Mouse (Mus musculus) natural killer cell, adult 2 months (primary cell): ENCODE data around the gene Zfp574.
"Not testable (repeated sequence)": the region's sequence is repeated elsewhere in the genome, so short reads cannot be mapped to it uniquely, and the experiment has no call there.

Experiments
- DNase-seq, 2 experiments: peaks; one replicate each; pipeline ENCODE4 v3.0.0; 2022; ENCODE audit warnings: low spot score in 2 of 2

Zfp574 gene

GRCm38 (mm10) chr7:25071979-25072715, at the start of gene Zfp574, which contains the start of gene Grik5:
Gene Zfp574, plus strand, starts transcription at chr7:25072567.
Gene Grik5, minus strand, starts transcription at chr7:25072346.
- no peak for DNase-seq

- DNase-seq, result no peak
Observed at GRCm38 (mm10) chr7:25025855-25026439, 46.4 kb upstream of the Zfp574 start.

GRCm38 (mm10) chr7:25026452-25026851, 45.9 kb upstream of the Zfp574 start:
- no peak for DNase-seq

GRCm38 (mm10) chr7:25030032-25030753, 42.2 kb upstream of the Zfp574 start:
- peak; percentile 50 to 68 for DNase-seq

- no peak for DNase-seq
Observed at GRCm38 (mm10) chr7:25031528-25031927, 40.8 kb upstream of the Zfp574 start.

GRCm38 (mm10) chr7:25034796-25035195, 37.6 kb upstream of the Zfp574 start:
- no peak for DNase-seq

- peak; percentile 48 to 63 for DNase-seq
Observed at GRCm38 (mm10) chr7:25035916-25036315, 36.5 kb upstream of the Zfp574 start.

GRCm38 (mm10) chr7:25041921-25042320, 30.4 kb upstream of the Zfp574 start:
- no peak for DNase-seq

- not testable (repeated sequence) for DNase-seq
Observed at GRCm38 (mm10) chr7:25044599-25044998, 27.8 kb upstream of the Zfp574 start.

- no peak for DNase-seq
Observed at GRCm38 (mm10) chr7:25047363-25047762, 25.0 kb upstream of the Zfp574 start.

GRCm38 (mm10) chr7:25049295-25049930, 23.0 kb upstream of the Zfp574 start:
- no peak for DNase-seq

GRCm38 (mm10) chr7:25052587-25052986, 19.8 kb upstream of the Zfp574 start:
- DNase-seq, result no peak

GRCm38 (mm10) chr7:25056951-25057350, 15.4 kb upstream of the Zfp574 start:
- no peak for DNase-seq

GRCm38 (mm10) chr7:25057888-25058287, 14.5 kb upstream of the Zfp574 start:
- no peak for DNase-seq

- DNase-seq, result no peak
Observed at GRCm38 (mm10) chr7:25058394-25058793, 14.0 kb upstream of the Zfp574 start.

- DNase-seq, result no peak
Observed at GRCm38 (mm10) chr7:25058836-25059235, 13.5 kb upstream of the Zfp574 start.

GRCm38 (mm10) chr7:25063346-25063745, 9.0 kb upstream of the Zfp574 start:
- DNase-seq, result no peak

- DNase-seq, result no peak
Observed at GRCm38 (mm10) chr7:25063900-25064299, 8.5 kb upstream of the Zfp574 start.

- DNase-seq, result no peak
Observed at GRCm38 (mm10) chr7:25067338-25067737, 5.0 kb upstream of the Zfp574 start.

GRCm38 (mm10) chr7:25067909-25068656, 4.3 kb upstream of the Zfp574 start:
- no peak for DNase-seq

GRCm38 (mm10) chr7:25068724-25069123, 3.6 kb upstream of the Zfp574 start:
- DNase-seq, result no peak
